Mouse (Mus musculus): ENCODE results near the gene Nip7. TPM values are rescaled to one million over a fixed set of nuclear protein-coding genes. Genes with fewer than 3 reads are reported as not detected.

Gene Nip7
- polyA plus RNA-seq, 1 experiment from 2014 or later, result 108 TPM

- peaks cover 11% of the 10 kb centered on the region for H3K4me1 ChIP-seq (ENCODE audit: insufficient read depth)
- no peaks in the 10 kb centered on the region for H3K9me3 ChIP-seq (ENCODE audit: low read depth, low read length)
- H3K36me3 ChIP-seq (ENCODE audit: insufficient read depth), result no peaks in the 10 kb centered on the region
- ATAC-seq (ENCODE audit: insufficient read depth) (no peak), DNase-seq (no peak)
- H3K4me2 ChIP-seq, result no peak overlapping the region
- no peak for TF ChIP-seq CTCF (IDR thresholded peaks at IDR 0.05; ENCODE audit: low read depth)
- no peak overlapping the region for H3K9ac ChIP-seq
- no peak overlapping the region for H3K27ac ChIP-seq (ENCODE audit: low read depth)
- 74% methylated on average over 5 of the region's 5 CpGs for WGBS
- no peak overlapping the region for H3K4me3 ChIP-seq (ENCODE audit: low read depth, low read length)
- H3K27me3 ChIP-seq (ENCODE audit: insufficient read depth, low read length), result no peaks in the 10 kb centered on the region
Observed at GRCm38 (mm10) chr8:107109816-107110435, 53.2 kb downstream of the Nip7 start.

Small RNAs within 50 kb of the gene (microRNA-seq; reads per million reads assigned to microRNA genes)
- gene Mir7075 (ENCODE audit: borderline number of aligned reads), result 1.4 reads per million

Other genes starting within 250 kb of the Nip7 start
- gene Has3, start 186.6 kb upstream of the Nip7 start, polyA plus RNA-seq (2014; fragmentation: Nextera tagmentation; extraction: Ambion mirVana), result 0.28 and 0.39 TPM in 2 replicates
- 79.2 and 80.4 TPM in 2 replicates for gene Utp4, start 163.2 kb upstream of the Nip7 start, polyA plus RNA-seq (2014; fragmentation: Nextera tagmentation; extraction: Ambion mirVana)
- 21.1 and 22.1 TPM in 2 replicates for gene Sntb2, start 121.1 kb upstream of the Nip7 start, polyA plus RNA-seq (2014; fragmentation: Nextera tagmentation; extraction: Ambion mirVana)
- 67.8 and 71.4 TPM in 2 replicates for gene Vps4a, start 25.7 kb upstream of the Nip7 start, polyA plus RNA-seq (2014; fragmentation: Nextera tagmentation; extraction: Ambion mirVana)
- gene Pdf, start 8.3 kb upstream of the Nip7 start, polyA plus RNA-seq (2014; fragmentation: Nextera tagmentation; extraction: Ambion mirVana), result 40.8 and 45.6 TPM in 2 replicates
- gene Cog8, start 188 bp upstream of the Nip7 start, polyA plus RNA-seq (2014; fragmentation: Nextera tagmentation; extraction: Ambion mirVana), result 37.0 and 40.8 TPM in 2 replicates
- gene Tmed6, start 8.8 kb downstream of the Nip7 start, polyA plus RNA-seq (2014; fragmentation: Nextera tagmentation; extraction: Ambion mirVana), result 1.1 and 2.9 TPM in 2 replicates
- 13.7 and 14.7 TPM in 2 replicates for gene Terf2, start 39.7 kb downstream of the Nip7 start, polyA plus RNA-seq (2014; fragmentation: Nextera tagmentation; extraction: Ambion mirVana)
- 115 and 117 TPM in 2 replicates for gene Cyb5b, start 93.8 kb downstream of the Nip7 start, polyA plus RNA-seq (2014; fragmentation: Nextera tagmentation; extraction: Ambion mirVana)
- gene Nfat5, start 236.6 kb downstream of the Nip7 start, polyA plus RNA-seq (2014; fragmentation: Nextera tagmentation; extraction: Ambion mirVana), result 13.3 and 14.1 TPM in 2 replicates

Measured in lung, embryonic 14.5 days (tissue).